Mouse (Mus musculus) G1E-ER4 (cell line): ENCODE data around the gene Spink2. TPM values are rescaled to one million over a fixed set of nuclear protein-coding genes. Genes with fewer than 3 reads are reported as not detected.

Experiments used
- GATA1 ChIP-seq: IDR thresholded peaks from one replicate; pipeline ENCODE4 v1.8.0; 2012; ENCODE audit warnings: low read length, inconsistent platforms
- polyA plus RNA-seq: library from polyadenylated mRNA; stranded (reverse); fragments of >175 nt; gene quantifications from 2 replicates; pipeline ENCODE4 v1.2.3, GENCODE M21; 2012

Gene Spink2
- polyA plus RNA-seq, 1 experiment = not detected

DNA sequence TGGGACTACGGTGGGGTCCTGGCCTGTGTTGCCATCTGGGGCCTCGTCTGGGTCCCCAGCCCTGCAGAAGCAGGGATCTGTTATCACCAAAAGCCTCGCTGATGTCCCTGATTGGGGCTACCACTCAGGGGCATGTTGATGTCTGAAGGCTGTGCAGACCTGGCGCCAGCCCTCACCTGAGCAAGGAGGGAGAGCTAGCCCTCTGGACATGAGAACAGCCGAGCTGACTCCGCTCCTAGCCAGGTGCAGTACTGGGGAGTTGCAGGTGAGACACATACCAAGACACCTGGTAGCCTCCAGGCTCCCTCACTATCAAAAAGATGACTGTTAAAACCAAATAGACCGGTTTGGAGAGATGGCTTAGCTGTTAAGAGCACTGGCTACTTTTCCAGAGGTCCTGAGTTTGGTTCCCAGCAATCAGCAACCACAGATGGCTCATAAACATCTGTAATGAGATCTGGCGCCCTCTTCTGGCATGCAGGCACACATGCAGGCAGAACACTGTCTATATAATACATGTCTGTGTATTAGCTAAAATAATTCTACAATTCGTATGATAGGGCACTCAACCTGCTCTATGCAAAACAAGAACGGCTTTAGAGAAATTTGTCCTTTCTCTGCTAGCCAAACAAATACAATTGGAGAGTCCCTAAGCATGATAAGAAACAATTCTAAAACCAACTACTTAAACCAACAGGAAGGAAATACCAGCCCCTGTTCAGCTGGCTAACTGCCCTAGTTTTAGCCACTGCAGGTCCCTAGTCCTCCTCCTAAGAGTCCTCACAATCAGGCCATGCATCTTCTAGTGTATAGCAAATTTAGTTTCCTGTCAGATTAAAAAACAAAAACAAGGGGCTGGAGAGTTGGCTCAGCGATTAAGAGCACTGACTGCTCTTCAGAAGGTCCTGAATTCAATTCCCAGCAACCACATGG, 12.0 kb upstream of the Spink2 start:
- TF ChIP-seq GATA1 = no peak

DNA sequence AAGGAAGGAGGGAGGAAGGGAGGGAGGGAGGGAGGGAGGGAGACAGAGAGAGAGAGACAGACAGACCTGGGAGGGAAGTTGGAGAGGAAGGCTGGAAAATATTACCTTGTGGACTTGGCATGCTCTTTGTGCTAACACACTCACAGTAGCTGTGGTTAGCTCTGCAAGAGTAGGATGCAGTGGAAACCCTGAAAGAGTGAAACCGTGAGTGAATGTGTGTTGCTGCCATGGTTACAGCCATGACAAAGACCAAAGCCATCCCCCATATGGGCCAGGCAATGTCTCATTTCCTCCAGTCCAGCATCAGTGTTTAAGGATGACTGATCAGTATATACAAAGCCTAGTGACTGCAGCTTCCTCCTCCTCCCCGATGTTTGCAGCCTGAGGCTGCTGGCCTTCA, 6.5 kb upstream of the Spink2 start:
- no peak for TF ChIP-seq GATA1

DNA sequence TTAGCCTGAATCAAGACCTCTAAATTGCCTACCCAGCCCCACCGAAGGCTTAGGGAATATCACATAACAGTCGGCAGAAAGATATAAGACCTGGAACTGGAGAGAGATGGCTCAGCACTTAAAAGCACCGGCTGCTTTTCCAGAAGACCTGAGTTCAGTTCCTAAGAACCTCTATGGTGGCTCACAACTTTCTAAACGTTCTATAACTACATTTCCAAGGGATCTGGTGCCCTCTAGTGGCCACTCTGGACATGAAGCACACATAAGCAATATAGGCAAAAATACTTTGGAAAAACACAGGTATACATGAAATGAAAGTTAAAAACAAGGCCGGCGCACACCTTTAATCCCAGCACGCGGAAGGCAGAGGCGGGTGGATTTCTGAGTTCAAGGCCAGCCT, 5.9 kb upstream of the Spink2 start:
- no peak for TF ChIP-seq GATA1

DNA sequence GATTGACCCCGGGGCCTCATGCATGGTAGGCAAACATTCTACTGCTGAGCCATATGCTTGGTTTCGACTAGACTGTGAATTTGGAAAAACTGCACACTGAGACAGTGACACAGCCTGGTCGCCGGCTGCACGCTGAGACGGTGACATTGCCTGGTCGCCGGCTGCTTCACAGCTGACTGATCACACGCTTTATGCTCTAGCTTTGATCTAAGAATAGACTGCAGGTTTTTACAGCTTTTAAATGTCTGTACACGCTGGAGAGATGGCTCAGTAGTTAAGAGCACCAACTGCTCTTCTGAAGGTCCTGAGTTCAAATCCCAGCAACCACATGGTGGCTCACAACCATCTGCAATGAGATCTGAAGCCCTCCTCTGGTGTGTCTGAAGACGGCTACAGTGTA, 5.1 kb downstream of the Spink2 start:
- no peak for TF ChIP-seq GATA1

- TF ChIP-seq GATA1 = no peak
These were observed 9.0 kb downstream of the Spink2 start for GRCm38 (mm10) chr5:77202238-77202637.

GRCm38 (mm10) chr5:77200695-77201094, 10.6 kb downstream of the Spink2 start:
- peak; percentile 79 for TF ChIP-seq GATA1

- no peak for TF ChIP-seq GATA1
These were observed 17.3 kb downstream of the Spink2 start for GRCm38 (mm10) chr5:77193951-77194350.

DNA sequence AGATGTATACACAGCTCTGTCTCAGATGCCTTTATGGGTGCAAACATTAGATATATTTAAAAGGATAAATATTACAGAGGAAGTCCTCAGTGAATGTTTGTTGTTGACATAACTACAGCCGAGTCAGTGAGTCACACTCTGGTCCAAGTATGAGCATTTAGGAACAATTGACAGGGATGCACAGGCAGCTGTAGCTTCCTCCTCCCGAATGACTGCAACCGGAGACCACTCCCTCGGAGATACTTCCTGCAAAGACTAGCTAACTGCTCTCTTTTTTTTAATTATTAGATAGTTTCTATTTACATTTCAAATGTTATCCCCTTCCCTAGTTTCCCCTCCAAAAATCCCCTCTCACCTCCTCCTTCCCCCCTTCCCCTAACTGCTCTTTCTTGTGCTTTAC, 18.0 kb downstream of the Spink2 start:
- TF ChIP-seq GATA1 = no peak

GRCm38 (mm10) chr5:77191631-77192030, 19.6 kb downstream of the Spink2 start:
- TF ChIP-seq GATA1 = no peak

DNA sequence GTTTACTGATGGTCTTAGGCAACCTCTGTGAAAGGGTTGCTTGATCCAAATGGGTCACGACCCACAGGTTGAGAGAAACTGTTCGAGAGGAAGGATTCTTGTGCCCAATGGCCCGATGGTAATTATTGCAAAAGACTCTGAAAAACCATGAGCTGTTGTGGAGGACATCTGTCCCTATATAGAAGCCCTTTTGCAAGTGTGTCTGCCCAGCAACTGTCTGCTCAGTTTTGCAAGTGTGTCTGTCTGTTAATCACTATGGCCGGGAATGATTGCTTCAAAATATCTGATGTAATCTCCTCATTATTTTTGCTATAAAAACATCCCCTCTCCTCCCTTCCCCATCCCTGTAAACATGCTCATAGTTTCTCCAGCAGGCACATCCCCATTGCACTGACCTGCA, 20.2 kb downstream of the Spink2 start:
- TF ChIP-seq GATA1 = no peak

DNA sequence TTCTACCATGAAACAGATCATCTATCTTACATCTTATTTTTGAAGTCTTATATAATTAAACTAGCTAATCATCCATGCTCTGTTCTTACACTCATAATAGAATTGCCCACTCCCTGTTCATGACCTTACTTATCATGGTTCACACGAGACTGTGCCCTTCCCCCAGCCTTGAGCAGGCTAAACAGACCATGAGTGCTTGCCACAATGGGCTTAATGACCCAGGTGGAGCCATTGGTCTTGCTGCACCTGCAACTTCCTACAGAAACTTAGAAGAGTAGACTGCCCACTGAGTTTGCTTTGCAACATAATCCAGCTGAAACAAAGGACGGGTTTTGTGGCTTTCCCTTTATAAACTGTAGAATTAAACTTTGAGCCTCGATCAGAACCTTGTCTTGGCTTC, 22.5 kb downstream of the Spink2 start:
- no peak for TF ChIP-seq GATA1

DNA sequence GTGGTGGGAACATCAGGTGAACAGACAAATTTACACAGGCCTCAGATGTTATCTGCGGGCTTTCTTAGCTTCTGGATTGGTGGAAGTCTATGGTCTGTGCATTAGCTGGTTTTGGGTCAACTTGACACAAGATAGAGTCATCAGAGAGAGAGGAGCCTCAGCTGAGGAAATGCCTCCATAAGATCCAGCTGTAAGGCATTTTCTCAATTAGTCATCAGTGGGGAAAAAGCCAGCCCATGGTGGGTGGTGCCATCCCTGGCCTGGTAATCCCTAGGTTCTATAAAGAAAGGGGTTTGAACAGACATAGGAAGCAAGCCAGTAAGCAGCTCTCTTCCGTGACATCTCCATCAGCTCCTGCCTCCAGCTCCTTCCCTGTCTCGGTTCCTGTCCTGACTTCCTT, 25.9 kb downstream of the Spink2 start:
- TF ChIP-seq GATA1 = no peak

GRCm38 (mm10) chr5:77183338-77183737, 27.9 kb downstream of the Spink2 start:
- TF ChIP-seq GATA1 = no peak

GRCm38 (mm10) chr5:77181508-77181907, 29.8 kb downstream of the Spink2 start:
- TF ChIP-seq GATA1 = no peak

DNA sequence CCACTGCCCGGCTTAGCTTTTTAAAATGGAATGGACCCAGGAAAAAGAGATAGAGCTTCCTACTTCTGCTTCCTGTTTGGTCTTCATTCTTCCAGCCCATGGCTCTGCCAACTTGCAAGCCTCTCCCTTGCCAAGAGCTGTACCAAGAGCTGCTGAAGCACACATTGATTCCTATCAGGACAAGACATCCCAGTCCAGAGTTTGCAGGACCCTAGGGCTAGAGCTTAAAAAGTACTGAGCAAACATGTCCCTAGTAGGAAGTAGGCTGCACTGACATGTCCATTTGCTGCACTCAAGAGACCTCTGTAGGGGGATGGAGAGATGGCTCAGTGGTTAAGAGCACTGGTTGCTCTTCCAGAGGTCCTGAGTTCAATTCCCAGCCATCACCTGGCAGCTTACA, 32.3 kb downstream of the Spink2 start:
- TF ChIP-seq GATA1 = no peak

GRCm38 (mm10) chr5:77178008-77178407, 33.3 kb downstream of the Spink2 start:
- no peak for TF ChIP-seq GATA1

DNA sequence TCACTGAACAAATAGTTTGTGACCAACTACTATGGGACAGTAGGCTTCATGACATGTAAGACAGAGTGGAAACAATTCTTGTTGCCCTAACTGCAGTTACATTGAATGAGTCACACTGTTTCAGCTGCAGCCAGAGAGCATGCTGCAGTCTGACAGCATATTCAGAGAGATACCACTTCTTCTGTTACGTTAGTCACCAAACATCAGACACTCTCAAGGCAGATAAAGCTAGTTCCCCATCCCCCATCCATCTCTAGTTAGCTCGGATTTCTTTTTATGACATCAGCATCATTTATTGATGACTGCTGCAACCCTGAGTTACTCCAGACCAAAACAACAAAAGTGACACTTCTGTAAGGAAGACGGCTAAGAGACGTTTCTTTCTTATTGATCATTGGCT, 36.5 kb downstream of the Spink2 start:
- no peak for TF ChIP-seq GATA1
